Mouse (Mus musculus) embryonic facial prominence, embryonic 11.5 days (tissue): ENCODE results near the gene Fbxl17. TPM values are rescaled to one million over a fixed set of nuclear protein-coding genes. Genes with fewer than 3 reads are reported as not detected.

Experiments used
- ATAC-seq: fragments of 200-750 bp; cut with Nextera tagmentation; replicated peaks from 2 replicates; pipeline ENCODE4 v1.8.0; 2017; ENCODE audit warnings: low read depth; ENCODE audit not compliant: insufficient number of reproducible peaks, low FRiP score, low TSS enrichment
- DNase-seq: peaks from one replicate; pipeline ENCODE4 v3.0.0-alpha.2; 2015; ENCODE audit warnings: low spot score
- H3K27ac ChIP-seq: fragments of 300-500 bp; sonication (generic); replicated peaks from 2 replicates; pipeline ENCODE4 v1.5.1; 2014; ENCODE audit warnings: mild to moderate bottlenecking, low read depth, low read length, control low read depth
- H3K27me3 ChIP-seq: fragments of 300-500 bp; sonication (generic); 2 replicates; pipeline ENCODE4 v1.6.1; 2014; ENCODE audit warnings: mild to moderate bottlenecking, low read length, moderate library complexity, mixed read lengths; ENCODE audit not compliant: control insufficient read depth, insufficient read depth
- H3K36me3 ChIP-seq: fragments of 300-500 bp; sonication (generic); replicated peaks from 2 replicates; pipeline ENCODE4 v1.6.1; 2014; ENCODE audit warnings: low read depth, mild to moderate bottlenecking, low read length, moderate library complexity, mixed read lengths; ENCODE audit not compliant: control insufficient read depth, insufficient read depth
- H3K4me1 ChIP-seq: fragments of 300-500 bp; sonication (generic); 2 replicates; pipeline ENCODE4 v1.6.1; 2014; ENCODE audit warnings: low read length, mixed read lengths; ENCODE audit not compliant: control insufficient read depth, insufficient read depth
- H3K4me2 ChIP-seq: fragments of 300-500 bp; sonication (generic); 2 replicates; pipeline ENCODE4 v1.6.1; 2014; ENCODE audit warnings: low read depth, mild to moderate bottlenecking, control low read depth, low read length, moderate library complexity
- H3K4me3 ChIP-seq: fragments of 300-500 bp; sonication (generic); 2 replicates; pipeline ENCODE4 v1.5.1; 2014; ENCODE audit warnings: low read depth, low read length, control low read depth
- H3K9ac ChIP-seq: fragments of 300-500 bp; sonication (generic); replicated peaks from 2 replicates; pipeline ENCODE4 v1.6.1; 2014; ENCODE audit warnings: mild to moderate bottlenecking, control low read depth, low read length
- H3K9me3 ChIP-seq: fragments of 300-500 bp; sonication (generic); replicated peaks from 2 replicates; pipeline ENCODE4 v1.6.1; 2016; ENCODE audit warnings: mild to moderate bottlenecking, low read length, inconsistent platforms, mixed read lengths; ENCODE audit not compliant: control insufficient read depth
- WGBS: fragments of 180-500 bp; shearing (Covaris S2); extraction: QIAGEN DNeasy Blood & Tissue Kit; methylation state at CpG from one replicate; pipeline ENCODE4 v1.1.7; 2014; 5-methylcytosine and 5-hydroxymethylcytosine counted together
- polyA plus RNA-seq: library from polyadenylated mRNA; unstranded; fragments of >200 nt; fragmentation: Nextera tagmentation; extraction: Ambion mirVana; gene quantifications from 2 replicates; pipeline ENCODE4 v1.2.1, GENCODE M21; 2014

Fbxl17 gene
- polyA plus RNA-seq, result 6.4 and 7.7 TPM in 2 replicates

DNA sequence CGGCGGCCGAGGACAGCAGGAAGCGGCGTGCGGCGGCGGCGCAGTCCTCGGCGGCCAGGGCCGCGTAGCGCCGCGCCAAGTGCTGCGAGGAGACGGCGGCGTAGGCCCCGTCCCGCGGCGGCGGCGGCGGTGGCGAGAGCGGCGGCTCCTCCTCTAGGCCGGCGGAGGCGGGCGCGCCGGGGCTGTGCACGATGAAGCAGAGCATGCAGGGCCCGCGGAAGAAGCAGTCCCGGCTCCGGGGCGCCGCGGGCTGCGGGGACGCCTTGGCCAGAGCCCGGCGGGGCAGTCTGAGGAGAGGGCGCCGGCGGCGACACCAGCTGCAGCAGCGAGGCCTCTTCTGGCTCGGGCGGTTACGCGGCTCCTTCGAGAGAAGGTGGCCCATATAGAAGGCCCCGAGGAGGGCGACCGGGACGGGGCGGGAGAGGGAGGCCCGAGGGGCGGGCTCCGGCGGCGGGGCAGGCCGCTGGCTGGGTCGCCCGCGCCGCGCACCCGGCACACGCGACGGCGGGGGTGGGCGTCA lies at the start of gene Fbxl17:
Gene Fbxl17 (minus strand): TSS at position 382 of the 520 bp plus-strand sequence.
- Histone ChIP-seq H3K4me1 (no peaks in the 10 kb centered on the region), H3K36me3 (no peaks in the 10 kb centered on the region), H3K27me3 (no peaks in the 10 kb centered on the region), H3K27ac (peak within 1 kb of the TSS; percentile 97), H3K9me3 (no peaks in the 10 kb centered on the region), H3K4me2 (peak within 1 kb of the TSS; percentile 74), H3K4me3 (peak within 1 kb of the TSS; percentile 76), H3K9ac (peak within 1 kb of the TSS; percentile 99)
- under 1% methylated on average over 67 of the region's 80 CpGs for WGBS
- DNase-seq (peak; percentile 67), ATAC-seq (peak; percentile 72)

DNA sequence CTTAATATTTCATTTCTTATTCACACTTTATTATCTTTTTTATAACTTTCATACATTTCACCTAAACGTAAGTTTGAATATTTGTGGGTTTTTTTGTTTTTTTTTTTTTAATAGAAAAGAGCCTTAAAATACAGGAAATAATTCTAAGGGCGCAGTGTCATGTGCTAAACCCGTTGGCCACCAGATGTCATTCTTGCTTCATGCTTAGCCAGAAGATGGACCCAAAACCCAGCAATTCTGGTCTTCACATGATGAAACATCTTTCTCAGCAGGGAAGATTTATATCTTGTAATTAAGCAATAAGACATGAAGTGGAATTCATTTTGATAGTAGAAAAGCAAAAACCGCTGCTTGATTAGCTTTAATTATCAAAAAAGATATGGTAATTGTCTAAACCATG lies 47.6 kb upstream of the Fbxl17 start:
- no peak for ATAC-seq
- Histone ChIP-seq H3K27me3 (no peaks in the 10 kb centered on the region), H3K9ac (no peak overlapping the region), H3K4me2 (no peak overlapping the region), H3K36me3 (no peaks in the 10 kb centered on the region), H3K27ac (no peak overlapping the region), H3K4me3 (no peak overlapping the region), H3K4me1 (no peaks in the 10 kb centered on the region), H3K9me3 (no peaks in the 10 kb centered on the region)
- WGBS, result 83% methylated on average over 4 of the region's 4 CpGs
- DNase-seq, result peak; percentile 21

DNA sequence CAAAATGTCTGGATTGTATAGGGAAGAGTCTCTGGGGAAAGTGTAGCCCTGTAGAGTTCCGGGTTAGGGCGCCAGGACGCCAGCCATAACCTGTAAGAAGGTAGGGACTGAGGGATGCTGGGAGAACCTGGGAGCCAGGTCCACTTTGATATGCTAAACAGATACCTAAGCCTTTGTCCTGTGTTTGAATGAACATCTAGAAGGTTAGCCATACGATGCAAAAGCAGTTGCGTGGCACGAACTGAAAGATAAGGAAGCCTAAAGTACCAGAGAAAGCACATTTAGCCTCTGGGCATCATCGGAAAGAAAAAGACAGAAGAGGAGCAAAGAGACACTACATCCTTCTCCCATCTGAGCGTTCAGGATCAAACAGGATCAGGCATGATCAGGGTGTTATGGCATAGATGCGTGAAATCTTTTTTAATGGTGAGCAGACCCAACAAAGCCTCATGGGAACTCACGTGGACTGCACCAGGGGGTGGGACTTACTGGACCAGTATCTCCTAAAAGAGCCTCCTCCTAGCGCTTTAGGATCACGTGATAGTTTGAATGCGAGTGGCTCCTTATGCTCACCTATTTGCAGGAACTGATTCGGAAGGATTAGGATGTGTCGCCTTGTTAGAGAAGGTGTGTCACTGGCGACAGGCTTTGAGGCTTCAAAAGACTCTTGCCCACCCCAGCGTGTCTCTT lies 34.9 kb upstream of the Fbxl17 start:
- H3K4me3 ChIP-seq, result no peak overlapping the region
- H3K27ac ChIP-seq, result no peak overlapping the region
- no peak overlapping the region for H3K9ac ChIP-seq
- no peaks in the 10 kb centered on the region for H3K4me1 ChIP-seq
- ATAC-seq (no peak), DNase-seq (no peak)
- H3K9me3 ChIP-seq, result no peaks in the 10 kb centered on the region
- 84% methylated on average over 17 of the region's 17 CpGs for WGBS
- H3K27me3 ChIP-seq, result no peaks in the 10 kb centered on the region
- H3K4me2 ChIP-seq, result no peak overlapping the region
- H3K36me3 ChIP-seq, result no peaks in the 10 kb centered on the region

DNA sequence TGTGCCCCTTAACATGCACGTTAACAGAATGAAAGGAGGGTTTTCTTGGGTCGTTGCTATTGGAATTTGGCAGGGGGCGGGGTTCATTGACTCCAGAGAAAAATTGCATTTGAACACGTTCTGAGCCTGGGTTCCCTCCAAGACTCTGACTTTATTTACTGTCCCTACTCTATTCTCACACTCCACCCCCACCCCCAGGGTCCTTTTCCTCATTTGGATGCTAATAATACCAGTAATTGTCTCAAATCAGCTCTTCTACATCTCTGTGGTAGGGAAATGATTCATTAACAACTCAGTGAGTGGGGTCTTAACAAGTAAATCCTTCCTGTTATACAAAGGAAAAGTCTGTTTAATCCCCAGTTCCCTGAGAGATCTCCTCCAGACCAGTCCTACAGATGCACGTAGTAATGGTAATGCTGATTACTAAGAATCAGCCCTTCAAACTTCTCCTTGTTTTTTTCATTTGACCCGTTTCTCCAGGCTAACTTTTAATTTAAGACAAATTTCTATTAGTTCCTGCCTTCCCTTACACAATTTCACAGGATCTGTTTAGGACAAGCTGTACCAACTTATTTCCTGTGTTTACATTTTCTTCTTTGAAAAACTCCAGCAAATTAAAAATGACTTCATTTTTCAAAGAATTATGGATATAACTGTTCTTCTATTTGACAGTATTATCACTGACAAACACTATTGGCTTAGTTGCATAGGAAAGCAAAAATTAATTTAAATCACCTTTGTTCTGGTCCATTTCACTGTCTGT lies 33.4 kb upstream of the Fbxl17 start:
- no peak overlapping the region for H3K9ac ChIP-seq
- H3K4me2 ChIP-seq, result no peak overlapping the region
- H3K27me3 ChIP-seq, result no peaks in the 10 kb centered on the region
- WGBS, result 21% methylated on average over 6 of the region's 6 CpGs
- no peaks in the 10 kb centered on the region for H3K9me3 ChIP-seq
- H3K4me3 ChIP-seq, result no peak overlapping the region
- no peak overlapping the region for H3K27ac ChIP-seq
- peak; percentile 5 for DNase-seq
- no peaks in the 10 kb centered on the region for H3K4me1 ChIP-seq
- no peaks in the 10 kb centered on the region for H3K36me3 ChIP-seq
- ATAC-seq, result no peak

DNA sequence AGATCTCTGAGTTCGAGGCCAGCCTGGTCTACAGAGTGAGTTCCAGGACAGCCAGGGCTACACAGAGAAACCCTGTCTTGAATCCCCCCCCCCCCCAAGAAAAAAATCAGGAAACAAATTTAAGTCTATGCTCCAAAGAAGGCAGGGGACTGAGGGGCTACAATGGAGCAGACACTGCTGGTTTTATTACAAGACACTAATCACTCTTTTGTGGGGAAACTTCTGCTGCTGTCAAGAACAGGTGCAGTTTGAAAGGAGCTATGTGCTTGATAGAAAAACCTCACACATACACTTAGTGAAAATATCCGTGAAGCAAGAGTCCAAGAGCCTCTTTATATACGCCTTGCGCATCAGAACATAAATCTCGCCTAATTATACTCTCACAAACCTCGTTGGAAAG lies 29.7 kb upstream of the Fbxl17 start:
- no peak overlapping the region for H3K4me2 ChIP-seq
- DNase-seq (no peak), ATAC-seq (no peak)
- H3K4me1 ChIP-seq, result no peaks in the 10 kb centered on the region
- H3K27ac ChIP-seq, result no peak overlapping the region
- no peaks in the 10 kb centered on the region for H3K36me3 ChIP-seq
- no peak overlapping the region for H3K9ac ChIP-seq
- no peaks in the 10 kb centered on the region for H3K9me3 ChIP-seq
- no peak overlapping the region for H3K4me3 ChIP-seq
- no peaks in the 10 kb centered on the region for H3K27me3 ChIP-seq
- 77% methylated on average over 6 of the region's 6 CpGs for WGBS

DNA sequence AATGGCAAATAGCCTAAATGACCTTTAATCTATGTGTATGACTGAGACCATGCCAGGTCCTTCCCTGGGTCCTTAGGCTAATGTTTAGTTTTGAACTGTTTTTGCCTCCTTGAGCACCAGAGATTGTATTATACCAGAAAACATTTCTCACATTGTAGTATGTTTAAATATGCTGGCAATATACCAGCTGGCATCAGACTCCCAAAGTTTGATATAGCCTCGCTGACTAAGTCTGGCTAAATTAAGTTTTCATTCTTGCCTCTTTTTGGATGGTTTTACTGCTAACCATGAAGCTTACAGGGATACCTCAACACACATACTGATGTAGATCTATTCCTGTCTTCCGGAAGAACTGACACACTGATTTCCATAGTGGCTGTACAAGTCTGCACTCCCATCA lies 20.9 kb upstream of the Fbxl17 start:
- ATAC-seq (no peak), DNase-seq (no peak)
- H3K4me2 ChIP-seq, result no peak overlapping the region
- no peaks in the 10 kb centered on the region for H3K4me1 ChIP-seq
- no peak overlapping the region for H3K9ac ChIP-seq
- no peaks in the 10 kb centered on the region for H3K9me3 ChIP-seq
- no peaks in the 10 kb centered on the region for H3K27me3 ChIP-seq
- 92% methylated on average over 2 of the region's 2 CpGs for WGBS
- no peak overlapping the region for H3K27ac ChIP-seq
- H3K36me3 ChIP-seq, result no peaks in the 10 kb centered on the region
- H3K4me3 ChIP-seq, result no peak overlapping the region

DNA sequence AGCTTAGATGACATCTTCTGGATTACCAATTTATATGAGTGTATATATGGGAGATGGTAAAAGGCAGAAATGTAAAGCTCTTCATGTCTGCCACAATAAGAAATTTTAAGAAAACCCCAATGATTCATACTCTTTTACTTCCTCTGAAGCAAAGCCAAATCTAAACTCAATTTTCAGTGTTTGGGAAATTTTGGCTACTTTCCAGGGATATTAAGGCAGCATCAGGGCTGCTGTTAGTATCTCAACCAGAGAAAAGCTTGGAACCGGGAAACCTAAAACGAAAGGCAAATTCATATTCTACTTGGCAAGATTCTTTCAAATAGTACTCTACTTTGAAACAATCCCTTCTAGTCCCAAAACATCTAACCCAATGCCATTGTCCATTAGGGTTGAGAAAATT lies 10.6 kb upstream of the Fbxl17 start:
- no peaks in the 10 kb centered on the region for H3K4me1 ChIP-seq
- no peaks in the 10 kb centered on the region for H3K36me3 ChIP-seq
- H3K4me2 ChIP-seq, result no peak overlapping the region
- no peak overlapping the region for H3K4me3 ChIP-seq
- ATAC-seq (no peak), DNase-seq (no peak)
- H3K9me3 ChIP-seq, result no peaks in the 10 kb centered on the region
- H3K9ac ChIP-seq, result no peak overlapping the region
- H3K27me3 ChIP-seq, result no peaks in the 10 kb centered on the region
- 93% methylated on average over 2 of the region's 2 CpGs for WGBS
- no peak overlapping the region for H3K27ac ChIP-seq

DNA sequence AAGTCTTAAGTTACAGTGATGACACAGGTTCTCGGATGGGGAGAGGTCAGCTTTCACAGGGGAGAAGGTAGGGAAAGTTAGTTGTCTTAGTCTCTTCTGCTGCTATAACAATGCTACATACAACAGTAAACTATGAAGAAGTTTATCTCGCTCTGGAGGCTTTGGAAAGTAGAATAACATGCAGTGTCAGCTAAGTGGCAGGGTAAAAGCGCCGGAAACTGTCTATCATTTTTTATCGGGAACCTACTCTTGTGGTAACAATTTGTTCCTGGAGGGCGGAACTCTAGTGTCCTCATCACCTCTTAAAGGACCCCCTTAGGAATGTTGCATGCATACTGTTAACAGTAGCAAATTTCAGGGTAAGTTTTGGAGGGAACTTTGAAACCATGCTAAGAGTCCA lies 1.3 kb upstream of the Fbxl17 start:
- no peak overlapping the region; the same call in 1 of the 2 replicates for H3K9ac ChIP-seq
- H3K27ac ChIP-seq, result no peak overlapping the region
- H3K36me3 ChIP-seq, result no peaks in the 10 kb centered on the region
- DNase-seq, result no peak
- H3K9me3 ChIP-seq, result no peaks in the 10 kb centered on the region
- ATAC-seq, result no peak
- H3K4me2 ChIP-seq, result no peak overlapping the region
- no peaks in the 10 kb centered on the region for H3K27me3 ChIP-seq
- 87% methylated on average over 6 of the region's 6 CpGs for WGBS
- no peaks in the 10 kb centered on the region for H3K4me1 ChIP-seq
- H3K4me3 ChIP-seq, result peak overlapping the region; percentile 76
